Mouse (Mus musculus) urinary bladder, postnatal 4 days (tissue): ENCODE measurements around the gene Prss54.

ENCODE experiments used
- DNase-seq, 2 experiments: peaks; one replicate each; pipeline ENCODE4 v3.0.0; 2021 to 2022; ENCODE audit warnings: low spot score in 2 of 2

Prss54 gene

GRCm38 (mm10) chr8:95551577-95551976 is 24.6 kb downstream of the Prss54 start:
- no peak for DNase-seq

- no peak for DNase-seq
Observed at GRCm38 (mm10) chr8:95549871-95550829, 26.0 kb downstream of the Prss54 start.

GRCm38 (mm10) chr8:95547931-95548330 is 28.2 kb downstream of the Prss54 start:
- DNase-seq, result no peak

- no peak for DNase-seq
Observed at GRCm38 (mm10) chr8:95546986-95547385, 29.2 kb downstream of the Prss54 start.

- DNase-seq, result no peak
Observed at GRCm38 (mm10) chr8:95545815-95546214, 30.3 kb downstream of the Prss54 start.

- DNase-seq, result no peak
Observed at GRCm38 (mm10) chr8:95543065-95543464, 33.1 kb downstream of the Prss54 start.

GRCm38 (mm10) chr8:95542191-95542590 is 33.9 kb downstream of the Prss54 start:
- DNase-seq, result no peak

- no peak for DNase-seq
Observed at GRCm38 (mm10) chr8:95539487-95539886, 36.7 kb downstream of the Prss54 start.

- peak in 1 of 2 experiments; percentile 35 for DNase-seq
Observed at GRCm38 (mm10) chr8:95533584-95534387, 42.4 kb downstream of the Prss54 start, which contains the start of gene Ccdc113. Gene Ccdc113 (plus strand): TSS chr8:95534085.

- no peak for DNase-seq
Observed at GRCm38 (mm10) chr8:95532206-95532605, 43.9 kb downstream of the Prss54 start.

GRCm38 (mm10) chr8:95528750-95529310 is 47.3 kb downstream of the Prss54 start:
- no peak for DNase-seq

GRCm38 (mm10) chr8:95528194-95528593 is 47.9 kb downstream of the Prss54 start:
- DNase-seq, result no peak

- DNase-seq, result no peak
Observed at GRCm38 (mm10) chr8:95523991-95524390, 52.1 kb downstream of the Prss54 start.

GRCm38 (mm10) chr8:95516928-95517327 is 59.2 kb downstream of the Prss54 start:
- no peak for DNase-seq

- peak in 1 of 2 experiments; percentile 39 for DNase-seq
Observed at GRCm38 (mm10) chr8:95513219-95513618, 62.9 kb downstream of the Prss54 start.

- no peak for DNase-seq
Observed at GRCm38 (mm10) chr8:95512257-95512656, 63.9 kb downstream of the Prss54 start.
